Mouse (Mus musculus) MEL (cell line): ENCODE measurements around the gene Cbx4.
A peak's percentile ranks its signal among the peaks of the same experiment; 100 is the strongest.

Experiments used
- CTCF ChIP-seq, 3 experiments: IDR thresholded peaks in 2 of 3; conservative IDR thresholded peaks in 1 of 3; 2 replicates each; pipeline ENCODE4 v1.5.1; 2011 to 2012; ENCODE audit warnings: low read length in 3 of 3, low read depth in 2 of 3, mild to moderate bottlenecking in 2 of 3, improper control_type of control experiment in 1 of 3, inconsistent platforms in 1 of 3, mixed read lengths in 1 of 3, moderate library complexity in 1 of 3; ENCODE audit not compliant: control insufficient read depth in 1 of 3, insufficient read depth in 1 of 3, poor library complexity in 1 of 3, severe bottlenecking in 1 of 3
- GATA1 ChIP-seq: IDR thresholded peaks from 2 replicates; pipeline ENCODE4 v1.6.1; 2011; ENCODE audit warnings: low read depth, low read length, improper control_type of control experiment
- MAFK ChIP-seq: IDR thresholded peaks from 2 replicates; pipeline ENCODE4 v1.6.1; 2011; ENCODE audit warnings: low read depth, mild to moderate bottlenecking, low read length, improper control_type of control experiment, borderline replicate concordance
- MAZ ChIP-seq: IDR thresholded peaks from 2 replicates; pipeline ENCODE4 v1.6.1; 2012; ENCODE audit warnings: low read depth, mild to moderate bottlenecking, inconsistent platforms, low read length, improper control_type of control experiment
- MEF2A ChIP-seq: IDR thresholded peaks from 2 replicates; pipeline ENCODE4 v1.6.1; 2014; ENCODE audit warnings: low read depth, mild to moderate bottlenecking, inconsistent platforms, low read length, improper control_type of control experiment; ENCODE audit not compliant: poor library complexity, insufficient replicate concordance, severe bottlenecking; ENCODE audit errors: extremely low read depth
- TCF12 ChIP-seq: IDR thresholded peaks from 2 replicates; pipeline ENCODE4 v1.6.1; 2014; ENCODE audit warnings: low read depth, mild to moderate bottlenecking, inconsistent platforms, low read length, improper control_type of control experiment, moderate library complexity
- USF1 ChIP-seq: IDR thresholded peaks from 2 replicates; pipeline ENCODE4 v1.6.1; 2014; ENCODE audit warnings: low read depth, mild to moderate bottlenecking, inconsistent platforms, low read length, improper control_type of control experiment, moderate library complexity
- ZKSCAN1 ChIP-seq: IDR thresholded peaks from 2 replicates; pipeline ENCODE4 v1.6.1; 2012; ENCODE audit warnings: low read depth, mild to moderate bottlenecking, inconsistent platforms, low read length, improper control_type of control experiment, moderate library complexity
- ZMIZ1 ChIP-seq: IDR thresholded peaks from 2 replicates; pipeline ENCODE4 v1.6.1; 2012; ENCODE audit warnings: low read depth, mild to moderate bottlenecking, inconsistent platforms, low read length, improper control_type of control experiment, moderate library complexity

- TF ChIP-seq CTCF (IDR thresholded peaks at IDR 0.05 in 2 of 3, conservative IDR thresholded peaks at IDR 0.05 in 1 of 3; ENCODE audit: control insufficient read depth in 1 of 3, insufficient read depth in 1 of 3, low read depth in 2 of 3, low read length in 3 of 3, poor library complexity in 1 of 3, severe bottlenecking in 1 of 3) (no peak), MAZ (0 out of 2 replicates have a peak, but pooled peaks have one; percentile 44), MAFK (no peak), ZMIZ1 (no peak), ZKSCAN1 (no peak), TCF12 (0 out of 2 replicates have a peak, but pooled peaks have one; percentile 25), GATA1 (no peak), USF1 (no peak), MEF2A (no peak)
These were observed 47.6 kb upstream of the Cbx4 start for GRCm38 (mm10) chr11:119133437-119134221.
